Mouse (Mus musculus): Measurements from ENCODE around the gene Ppp1r21. TPM values are rescaled to one million over a fixed set of nuclear protein-coding genes. Genes with fewer than 3 reads are reported as not detected.

The Ppp1r21 gene
- polyA plus RNA-seq, 1 experiment from 2014 or later = 17.4 TPM

GRCm38 (mm10) chr17:88588228-88588627, 58.3 kb downstream of the Ppp1r21 start:
- WGBS = 94% methylated on average over 8 of the region's 8 CpGs
- Histone ChIP-seq H3K4me1 (no peaks in the 10 kb centered on the region), H3K36me3 (replicated peaks) (peaks cover 62% of the 10 kb centered on the region)

GRCm38 (mm10) chr17:88590251-88590650, 60.3 kb downstream of the Ppp1r21 start:
- Histone ChIP-seq H3K27me3 (ENCODE audit: poor library complexity, severe bottlenecking) (no peaks in the 10 kb centered on the region), H3K9me3 (no peaks in the 10 kb centered on the region), H3K36me3 (replicated peaks) (peaks cover 41% of the 10 kb centered on the region), H3K27ac (no peak overlapping the region), H3K4me1 (no peaks in the 10 kb centered on the region), H3K4me3 (no peak overlapping the region)
- 89% methylated on average over 6 of the region's 6 CpGs for WGBS
- DNase-seq (ENCODE audit: extremely low spot score, low spot score) = no peak

More at GRCm38 (mm10) chr17:88588228-88588627, 58.3 kb downstream of the Ppp1r21 start:
- H3K27ac ChIP-seq = no peak overlapping the region
- no peaks in the 10 kb centered on the region for H3K27me3 ChIP-seq (ENCODE audit: poor library complexity, severe bottlenecking)
- no peak overlapping the region for H3K4me3 ChIP-seq
- DNase-seq (ENCODE audit: extremely low spot score, low spot score) = no peak
- no peaks in the 10 kb centered on the region for H3K9me3 ChIP-seq

- Histone ChIP-seq H3K36me3 (replicated peaks) (peaks cover 7% of the 10 kb centered on the region), H3K4me3 (no peak overlapping the region), H3K4me1 (peaks cover 36% of the 10 kb centered on the region), H3K27ac (no peak overlapping the region), H3K9me3 (no peaks in the 10 kb centered on the region), H3K27me3 (ENCODE audit: poor library complexity, severe bottlenecking) (no peaks in the 10 kb centered on the region)
- WGBS = 87% methylated on average over 4 of the region's 4 CpGs
- DNase-seq (ENCODE audit: extremely low spot score, low spot score) = no peak
These were observed 65.2 kb downstream of the Ppp1r21 start for GRCm38 (mm10) chr17:88595071-88595470.

- Histone ChIP-seq H3K4me1 (peaks cover 36% of the 10 kb centered on the region), H3K36me3 (replicated peaks) (no peaks in the 10 kb centered on the region), H3K4me3 (no peak overlapping the region), H3K27me3 (ENCODE audit: poor library complexity, severe bottlenecking) (no peaks in the 10 kb centered on the region), H3K27ac (no peak overlapping the region), H3K9me3 (no peaks in the 10 kb centered on the region)
- WGBS = 85% methylated on average over 4 of the region's 4 CpGs
- DNase-seq (ENCODE audit: extremely low spot score, low spot score) = no peak
These were observed 66.2 kb downstream of the Ppp1r21 start for GRCm38 (mm10) chr17:88596068-88596467.

- WGBS = 29% methylated on average over 16 of the region's 16 CpGs
- DNase-seq (ENCODE audit: extremely low spot score, low spot score) = no peak
- Histone ChIP-seq H3K27ac (peak overlapping the region; percentile 88), H3K27me3 (ENCODE audit: poor library complexity, severe bottlenecking) (no peaks in the 10 kb centered on the region), H3K4me3 (peak overlapping the region; percentile 66), H3K36me3 (replicated peaks) (no peaks in the 10 kb centered on the region), H3K9me3 (no peaks in the 10 kb centered on the region), H3K4me1 (peaks cover 36% of the 10 kb centered on the region)
These were observed 66.8 kb downstream of the Ppp1r21 start for GRCm38 (mm10) chr17:88596544-88597221.

GRCm38 (mm10) chr17:88597222-88598055, 67.5 kb downstream of the Ppp1r21 start, which contains the start of gene Ston1:
Gene Ston1, plus strand, starts transcription at chr17:88597684.
- peak; percentile 82 for DNase-seq (ENCODE audit: extremely low spot score, low spot score)
- Histone ChIP-seq H3K4me1 (peaks cover 36% of the 10 kb centered on the region), H3K27ac (peak within 1 kb of the TSS; percentile 88), H3K9me3 (no peaks in the 10 kb centered on the region), H3K36me3 (replicated peaks) (no peaks in the 10 kb centered on the region), H3K4me3 (peak within 1 kb of the TSS; percentile 66), H3K27me3 (ENCODE audit: poor library complexity, severe bottlenecking) (no peaks in the 10 kb centered on the region)
- WGBS = under 1% methylated on average over 40 of the region's 41 CpGs

GRCm38 (mm10) chr17:88598056-88598420, 68.1 kb downstream of the Ppp1r21 start:
- no peaks in the 10 kb centered on the region for H3K27me3 ChIP-seq (ENCODE audit: poor library complexity, severe bottlenecking)
- 10% methylated on average over 5 of the region's 5 CpGs for WGBS
- DNase-seq (ENCODE audit: extremely low spot score, low spot score) = no peak
- H3K4me1 ChIP-seq = peaks cover 36% of the 10 kb centered on the region
- H3K4me3 ChIP-seq = peak overlapping the region; percentile 66
- no peaks in the 10 kb centered on the region for H3K9me3 ChIP-seq
- H3K27ac ChIP-seq = peak overlapping the region; percentile 88
- H3K36me3 ChIP-seq (replicated peaks) = no peaks in the 10 kb centered on the region

- peaks cover 3% of the 10 kb centered on the region; the same call in 1 of the 2 replicates for H3K36me3 ChIP-seq (replicated peaks)
- peak overlapping the region; percentile 66 for H3K4me3 ChIP-seq
- H3K4me1 ChIP-seq = peaks cover 36% of the 10 kb centered on the region
- no peaks in the 10 kb centered on the region for H3K27me3 ChIP-seq (ENCODE audit: poor library complexity, severe bottlenecking)
- no peak for DNase-seq (ENCODE audit: extremely low spot score, low spot score)
- H3K9me3 ChIP-seq = no peaks in the 10 kb centered on the region
- H3K27ac ChIP-seq = peak overlapping the region; percentile 49
- 23% methylated on average over 14 of the region's 14 CpGs for WGBS
These were observed 68.9 kb downstream of the Ppp1r21 start for GRCm38 (mm10) chr17:88598570-88599368.

GRCm38 (mm10) chr17:88600492-88601026, 70.6 kb downstream of the Ppp1r21 start:
- WGBS = 90% methylated on average over 8 of the region's 8 CpGs

GRCm38 (mm10) chr17:88603943-88604342, 74.0 kb downstream of the Ppp1r21 start:
- 89% methylated on average over 11 of the region's 11 CpGs for WGBS
- no peak for DNase-seq (ENCODE audit: extremely low spot score, low spot score)
- H3K4me1 ChIP-seq = peaks cover 5% of the 10 kb centered on the region
- peaks cover 5% of the 10 kb centered on the region; the same call in 1 of the 2 replicates for H3K36me3 ChIP-seq (replicated peaks)
- no peak overlapping the region for H3K4me3 ChIP-seq
- H3K27ac ChIP-seq = no peak overlapping the region
- no peaks in the 10 kb centered on the region for H3K27me3 ChIP-seq (ENCODE audit: poor library complexity, severe bottlenecking)
- H3K9me3 ChIP-seq = no peaks in the 10 kb centered on the region

More at GRCm38 (mm10) chr17:88600492-88601026, 70.6 kb downstream of the Ppp1r21 start:
- H3K4me1 ChIP-seq = peaks cover 36% of the 10 kb centered on the region
- H3K27ac ChIP-seq = no peak overlapping the region
- H3K27me3 ChIP-seq (ENCODE audit: poor library complexity, severe bottlenecking) = no peaks in the 10 kb centered on the region
- no peak for DNase-seq (ENCODE audit: extremely low spot score, low spot score)
- H3K4me3 ChIP-seq = no peak overlapping the region
- H3K36me3 ChIP-seq (replicated peaks) = peaks cover 5% of the 10 kb centered on the region; the same call in 1 of the 2 replicates
- H3K9me3 ChIP-seq = no peaks in the 10 kb centered on the region

- H3K27me3 ChIP-seq (ENCODE audit: poor library complexity, severe bottlenecking) = no peaks in the 10 kb centered on the region
- H3K4me3 ChIP-seq = no peak overlapping the region
- no peak overlapping the region for H3K27ac ChIP-seq
- no peak for DNase-seq (ENCODE audit: extremely low spot score, low spot score)
- WGBS = 95% methylated on average over 2 of the region's 2 CpGs
- no peaks in the 10 kb centered on the region for H3K4me1 ChIP-seq
- no peaks in the 10 kb centered on the region for H3K9me3 ChIP-seq
- H3K36me3 ChIP-seq (replicated peaks) = peaks cover 5% of the 10 kb centered on the region; the same call in 1 of the 2 replicates
These were observed 76.1 kb downstream of the Ppp1r21 start for GRCm38 (mm10) chr17:88606056-88606455.

- Histone ChIP-seq H3K27me3 (ENCODE audit: poor library complexity, severe bottlenecking) (no peaks in the 10 kb centered on the region), H3K9me3 (no peaks in the 10 kb centered on the region), H3K27ac (no peak overlapping the region), H3K4me1 (no peaks in the 10 kb centered on the region), H3K4me3 (no peak overlapping the region), H3K36me3 (replicated peaks) (no peaks in the 10 kb centered on the region)
- WGBS = 82% methylated on average over 15 of the region's 15 CpGs
- no peak for DNase-seq (ENCODE audit: extremely low spot score, low spot score)
These were observed 79.4 kb downstream of the Ppp1r21 start for GRCm38 (mm10) chr17:88609361-88609760.
